Comparison of ENCODE assay signal across 10 mouse cellular contexts in the genomic region with DNA sequence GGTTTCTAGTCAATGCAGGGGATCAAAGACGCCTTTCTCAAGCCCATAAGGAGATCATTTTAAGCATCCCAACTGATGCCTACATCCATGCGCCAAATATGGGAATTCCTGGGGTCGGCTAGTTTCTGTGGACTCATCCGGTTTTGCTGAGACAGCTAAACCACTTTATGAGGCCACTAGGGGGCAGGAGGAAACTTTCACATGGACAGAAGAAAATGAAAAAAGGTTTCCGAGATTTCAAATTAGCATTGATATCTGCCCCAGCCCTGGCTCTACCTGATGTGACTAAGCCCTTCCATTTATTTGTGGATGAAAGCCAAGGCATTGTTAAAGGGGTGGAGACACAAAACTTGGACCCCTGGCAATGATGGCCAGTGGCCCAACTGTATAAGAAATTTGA. TPM values are rescaled to one million over a fixed set of nuclear protein-coding genes. Genes with fewer than 3 reads are reported as not detected.
DNase-seq lines count a peak whose midpoint lies in the region; ATAC-seq and TF ChIP-seq lines count a peak whose summit lies in the region.
"Had no signal": no experiment of that assay in that cellular context is flagged by ENCODE, and none has a peak within 500 bp of the region (broad histone marks: within the 10 kb centered on the region; RNA-seq: fewer than 3 reads in every experiment).

No protein-coding gene starts in this region.

- TF ChIP-seq POLR2A in bone marrow macrophage, adult 2 months (IDR thresholded peaks at IDR 0.05; ENCODE audit: borderline replicate concordance, low read depth, low read length) = no peak

- no peaks in the 10 kb centered on the region for H3K9me3 ChIP-seq in midbrain, embryonic 11.5 days (ENCODE audit: control insufficient read depth, low read length)
- H3K9me3 ChIP-seq in midbrain, embryonic 13.5 days = no peaks in the 10 kb centered on the region
- H3K9me3 ChIP-seq: heart, embryonic 13.5 days had no signal

- 33% methylated on average over 5 of the region's 5 CpGs for WGBS in midbrain, embryonic 11.5 days
- 28% methylated on average over 5 of the region's 5 CpGs for WGBS in midbrain, embryonic 13.5 days

- H3K27ac ChIP-seq in midbrain, embryonic 11.5 days (ENCODE audit: low read depth, low read length) = no peak overlapping the region
- no peak overlapping the region for H3K27ac ChIP-seq in midbrain, embryonic 13.5 days
- H3K27ac ChIP-seq in bone marrow macrophage, adult 2 months (ENCODE audit: insufficient read depth, low read depth, low read length) = no peak overlapping the region
- H3K27ac ChIP-seq: heart, embryonic 13.5 days had no signal

- no peak overlapping the region for H3K9ac ChIP-seq in midbrain, embryonic 11.5 days (ENCODE audit: low read length)
- H3K9ac ChIP-seq in midbrain, embryonic 13.5 days (replicated peaks) = no peak overlapping the region
- H3K9ac ChIP-seq: heart, embryonic 13.5 days had no signal

- H3K4me2 ChIP-seq in midbrain, embryonic 11.5 days = no peak overlapping the region
- H3K4me2 ChIP-seq in midbrain, embryonic 13.5 days (replicated peaks) = no peak overlapping the region
- H3K4me2 ChIP-seq: heart, embryonic 13.5 days had no signal

- ATAC-seq in midbrain, embryonic 11.5 days (ENCODE audit: low FRiP score) = no peak
- ATAC-seq in midbrain, embryonic 13.5 days = no peak

- no peaks in the 10 kb centered on the region for H3K4me1 ChIP-seq in midbrain, embryonic 11.5 days (ENCODE audit: control insufficient read depth, insufficient read depth, low read length)
- H3K4me1 ChIP-seq in midbrain, embryonic 13.5 days (replicated peaks) = no peaks in the 10 kb centered on the region
- no peaks in the 10 kb centered on the region; the same call in 1 of the 2 replicates for H3K4me1 ChIP-seq in bone marrow macrophage, adult 2 months (ENCODE audit: control insufficient read depth, insufficient read depth, low read length)

- H3K36me3 ChIP-seq in midbrain, embryonic 11.5 days (ENCODE audit: control insufficient read depth, insufficient read depth, low read length) = no peaks in the 10 kb centered on the region
- H3K36me3 ChIP-seq in midbrain, embryonic 13.5 days = no peaks in the 10 kb centered on the region

- DNase-seq in cerebellum, adult 11 months = peak; percentile 27
- DNase-seq in cerebellum, adult 9-11 months = no peak
- DNase-seq in midbrain, embryonic 11.5 days (ENCODE audit: low spot score, missing footprints) = peak; percentile 90
- DNase-seq in heart, adult 9 months (ENCODE audit: low spot score in 2 of 2) = peak; percentile 33 to 44
- DNase-seq in lung, adult 18-20 months = peak; percentile 20 to 53
- peak; percentile 34 for DNase-seq in thymus, postnatal 0 days (ENCODE audit: low spot score)

- H3K27me3 ChIP-seq in midbrain, embryonic 11.5 days (ENCODE audit: control insufficient read depth, insufficient read depth, low read length) = no peaks in the 10 kb centered on the region
- H3K27me3 ChIP-seq in midbrain, embryonic 13.5 days = no peaks in the 10 kb centered on the region
- H3K27me3 ChIP-seq: heart, embryonic 13.5 days had no signal

- no peak overlapping the region for H3K4me3 ChIP-seq in midbrain, embryonic 11.5 days (ENCODE audit: low read depth, low read length)
- no peak overlapping the region for H3K4me3 ChIP-seq in midbrain, embryonic 13.5 days (replicated peaks)
- H3K4me3 ChIP-seq in bone marrow macrophage, adult 2 months (ENCODE audit: insufficient read depth, low read length) = no peak overlapping the region
- H3K4me3 ChIP-seq: heart, embryonic 13.5 days; megakaryocyte, embryonic 14.5 days had no signal

- TF ChIP-seq CTCF in bone marrow macrophage, adult 2 months (IDR thresholded peaks at IDR 0.05; ENCODE audit: low read depth, low read length) = peak; percentile 54

RNA-seq across cellular contexts. Expression of gene Dip2b, which starts 15.5 kb away (rescaled TPM):
- polyA plus RNA-seq in midbrain, embryonic 11.5 days (2014; fragmentation: Nextera tagmentation; extraction: Ambion mirVana) = 22.3 and 23.9 TPM in 2 replicates
- 21.4 and 24.1 TPM in 2 replicates for polyA plus RNA-seq in midbrain, embryonic 13.5 days (2015; fragmentation: Nextera tagmentation; extraction: Ambion mirVana)
- polyA plus RNA-seq in bone marrow macrophage, adult 2 months (2012; ENCODE audit: insufficient read depth, insufficient read length, missing spikeins) = 26.2 and 33.0 TPM in 2 replicates
- 7.9 and 9.5 TPM in 2 replicates for polyA plus RNA-seq in thymus, postnatal 0 days (2015; fragmentation: Nextera tagmentation; extraction: Ambion mirVana)

RNA-seq across cellular contexts. Expression of gene Larp4, which starts 53.1 kb away (rescaled TPM):
- 36.9 and 41.8 TPM in 2 replicates for polyA plus RNA-seq in midbrain, embryonic 11.5 days (2014; fragmentation: Nextera tagmentation; extraction: Ambion mirVana)
- 25.1 and 27.1 TPM in 2 replicates for polyA plus RNA-seq in midbrain, embryonic 13.5 days (2015; fragmentation: Nextera tagmentation; extraction: Ambion mirVana)
- 26.4 and 27.0 TPM in 2 replicates for polyA plus RNA-seq in bone marrow macrophage, adult 2 months (2012; ENCODE audit: insufficient read depth, insufficient read length, missing spikeins)
- polyA plus RNA-seq in thymus, postnatal 0 days (2015; fragmentation: Nextera tagmentation; extraction: Ambion mirVana) = 33.9 and 35.5 TPM in 2 replicates

RNA-seq across cellular contexts. Expression of gene Fam186a, which starts 56.1 kb away (rescaled TPM):
- not detected in 2 replicates for polyA plus RNA-seq in midbrain, embryonic 11.5 days (2014; fragmentation: Nextera tagmentation; extraction: Ambion mirVana)
- not detected in 2 replicates for polyA plus RNA-seq in midbrain, embryonic 13.5 days (2015; fragmentation: Nextera tagmentation; extraction: Ambion mirVana)
- not detected in 2 replicates for polyA plus RNA-seq in bone marrow macrophage, adult 2 months (2012; ENCODE audit: insufficient read depth, insufficient read length, missing spikeins)
- not detected in 2 replicates for polyA plus RNA-seq in thymus, postnatal 0 days (2015; fragmentation: Nextera tagmentation; extraction: Ambion mirVana)
- polyA plus RNA-seq: heart, embryonic 13.5 days had no signal
